Mouse (Mus musculus) olfactory bulb, adult 2 months (tissue): ENCODE results near the gene Akap7.

Experiments
- CTCF ChIP-seq: fragments of 200-500 bp; IDR thresholded peaks from 2 replicates; pipeline ENCODE4 v1.5.1; 2012; ENCODE audit warnings: low read depth, mild to moderate bottlenecking, low read length, moderate library complexity; ENCODE audit not compliant: insufficient read depth
- POLR2A ChIP-seq: fragments of 200-500 bp; IDR thresholded peaks from 2 replicates; pipeline ENCODE4 v1.6.1; 2012; ENCODE audit warnings: mild to moderate bottlenecking, low read depth, low read length, moderate library complexity; ENCODE audit not compliant: insufficient read depth

DNA sequence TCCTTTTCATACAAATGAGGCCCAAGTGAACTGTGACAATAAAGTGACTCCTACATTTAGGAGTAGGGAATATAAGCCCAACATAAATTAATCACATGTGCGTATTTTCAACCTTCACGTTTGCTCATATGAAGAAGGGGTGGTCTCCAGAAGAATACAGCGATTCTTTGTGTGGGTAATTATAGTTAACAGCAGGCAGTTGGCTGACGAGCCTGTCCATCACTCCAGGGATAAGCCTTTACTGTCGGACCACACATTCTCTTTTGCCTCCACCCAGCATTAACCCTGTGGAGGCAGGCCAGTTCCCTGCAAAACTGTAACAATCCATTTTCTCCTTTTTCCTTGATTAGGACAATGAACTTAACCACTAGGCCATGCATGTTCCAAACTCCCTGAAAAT is 76.3 kb downstream of the Akap7 start:
- TF ChIP-seq POLR2A (no peak), CTCF (no peak)
